Mouse (Mus musculus): ENCODE data around the gene Irf9. TPM values are rescaled to one million over a fixed set of nuclear protein-coding genes. Genes with fewer than 3 reads are reported as not detected.

Gene Irf9
- polyA plus RNA-seq, 1 experiment: 77.7 TPM

DNA sequence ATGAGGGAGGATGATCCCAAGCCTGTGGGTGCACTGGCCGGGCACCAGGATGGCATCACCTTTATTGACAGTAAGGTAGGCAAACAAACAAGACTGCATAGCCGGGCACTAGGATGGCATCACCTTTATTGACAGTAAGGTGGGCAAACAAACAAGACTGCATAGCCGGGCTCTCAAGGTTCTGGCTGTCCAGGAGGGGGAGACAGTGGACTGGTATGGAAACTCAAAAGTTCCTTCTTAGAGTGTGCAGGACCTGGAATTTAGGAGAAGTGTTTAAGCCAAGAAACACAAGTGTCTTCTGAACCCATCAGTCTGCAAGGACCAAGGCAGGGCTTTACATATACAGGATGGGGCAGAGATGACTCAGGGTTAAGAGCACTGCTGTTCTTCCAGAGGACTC lies 37.6 kb upstream of the Irf9 start:
- no peak overlapping the region for H3K4me3 ChIP-seq (ENCODE audit: insufficient read depth, low read length)

DNA sequence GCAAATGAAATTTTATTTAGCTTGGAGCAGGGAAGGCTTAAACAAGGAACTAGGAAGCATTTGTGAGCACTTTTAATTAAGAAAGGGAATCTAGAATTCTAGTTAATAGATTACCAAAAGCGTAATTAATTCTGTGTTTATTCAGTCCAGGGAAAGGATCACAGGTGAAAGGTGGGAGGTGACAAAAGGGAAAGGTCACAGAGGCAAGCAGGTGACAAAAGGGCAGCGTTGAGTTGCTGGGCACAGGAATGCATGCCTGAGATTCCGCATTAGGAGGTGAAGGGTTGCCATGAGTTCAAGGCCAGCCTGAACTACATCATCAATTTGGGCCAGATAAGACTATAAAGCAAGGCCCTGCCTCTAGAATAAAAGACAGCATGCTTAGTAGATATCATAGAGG lies 35.9 kb upstream of the Irf9 start:
- TF ChIP-seq CTCF (IDR thresholded peaks at IDR 0.05; ENCODE audit: low read depth, low read length): no peak
- no peak for TF ChIP-seq POLR2A (IDR thresholded peaks at IDR 0.05; ENCODE audit: borderline replicate concordance, low read depth, low read length)
- Histone ChIP-seq H3K27ac (ENCODE audit: insufficient read depth, low read depth, low read length) (no peak overlapping the region), H3K4me3 (ENCODE audit: insufficient read depth, low read length) (no peak overlapping the region), H3K4me1 (ENCODE audit: control insufficient read depth, insufficient read depth, low read length) (no peaks in the 10 kb centered on the region)

More for the DNA sequence above, 37.6 kb upstream of the Irf9 start:
- Histone ChIP-seq H3K4me1 (ENCODE audit: control insufficient read depth, insufficient read depth, low read length) (peaks cover 5% of the 10 kb centered on the region), H3K27ac (ENCODE audit: insufficient read depth, low read depth, low read length) (no peak overlapping the region)
- no peak for TF ChIP-seq POLR2A (IDR thresholded peaks at IDR 0.05; ENCODE audit: borderline replicate concordance, low read depth, low read length)
- TF ChIP-seq CTCF (IDR thresholded peaks at IDR 0.05; ENCODE audit: low read depth, low read length): no peak

GRCm38 (mm10) chr14:55570588-55570987 lies 32.8 kb upstream of the Irf9 start:
- H3K4me1 ChIP-seq (ENCODE audit: control insufficient read depth, insufficient read depth, low read length): peaks cover under 1% of the 10 kb centered on the region; the same call in 1 of the 2 replicates
- H3K27ac ChIP-seq (ENCODE audit: insufficient read depth, low read depth, low read length): no peak overlapping the region
- no peak for TF ChIP-seq CTCF (IDR thresholded peaks at IDR 0.05; ENCODE audit: low read depth, low read length)
- TF ChIP-seq POLR2A (IDR thresholded peaks at IDR 0.05; ENCODE audit: borderline replicate concordance, low read depth, low read length): no peak
- H3K4me3 ChIP-seq (ENCODE audit: insufficient read depth, low read length): no peak overlapping the region

DNA sequence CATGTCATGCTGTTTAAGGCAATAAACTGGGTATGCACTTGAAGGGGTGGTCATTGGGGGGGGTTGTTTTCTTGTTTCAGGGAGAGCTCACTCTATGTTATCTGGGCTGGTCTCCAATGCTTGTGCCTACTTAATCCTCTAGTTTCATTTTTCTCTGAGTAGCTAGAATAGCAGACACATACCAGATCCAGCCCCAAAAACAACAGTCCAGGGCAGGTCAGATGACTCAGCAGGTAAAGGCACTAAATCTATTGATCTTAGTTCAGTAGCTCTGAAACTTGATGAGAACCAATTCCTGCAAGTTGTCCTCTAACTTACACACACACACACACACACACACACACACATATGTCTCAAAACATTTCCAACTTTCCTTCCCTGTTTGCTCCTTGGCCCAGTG lies 31.6 kb upstream of the Irf9 start:
- H3K27ac ChIP-seq (ENCODE audit: insufficient read depth, low read depth, low read length): no peak overlapping the region
- peaks cover 5% of the 10 kb centered on the region for H3K4me1 ChIP-seq (ENCODE audit: control insufficient read depth, insufficient read depth, low read length)
- H3K4me3 ChIP-seq (ENCODE audit: insufficient read depth, low read length): no peak overlapping the region
- TF ChIP-seq CTCF (IDR thresholded peaks at IDR 0.05; ENCODE audit: low read depth, low read length): no peak
- no peak for TF ChIP-seq POLR2A (IDR thresholded peaks at IDR 0.05; ENCODE audit: borderline replicate concordance, low read depth, low read length)

GRCm38 (mm10) chr14:55575302-55575701 lies 28.1 kb upstream of the Irf9 start, which contains the start of gene Fitm1:
TSS of gene Fitm1 (plus strand) at chr14:55575617.
- no peak for TF ChIP-seq POLR2A (IDR thresholded peaks at IDR 0.05; ENCODE audit: borderline replicate concordance, low read depth, low read length)
- no peak for TF ChIP-seq CTCF (IDR thresholded peaks at IDR 0.05; ENCODE audit: low read depth, low read length)
- Histone ChIP-seq H3K4me3 (ENCODE audit: insufficient read depth, low read length) (no peak within 1 kb of the TSS), H3K27ac (ENCODE audit: insufficient read depth, low read depth, low read length) (no peak within 1 kb of the TSS), H3K4me1 (ENCODE audit: control insufficient read depth, insufficient read depth, low read length) (peaks cover 12% of the 10 kb centered on the region)

GRCm38 (mm10) chr14:55575711-55576110 lies 27.7 kb upstream of the Irf9 start:
- Histone ChIP-seq H3K27ac (ENCODE audit: insufficient read depth, low read depth, low read length) (no peak overlapping the region), H3K4me3 (ENCODE audit: insufficient read depth, low read length) (no peak overlapping the region), H3K4me1 (ENCODE audit: control insufficient read depth, insufficient read depth, low read length) (peaks cover 12% of the 10 kb centered on the region)
- TF ChIP-seq POLR2A (IDR thresholded peaks at IDR 0.05; ENCODE audit: borderline replicate concordance, low read depth, low read length) (no peak), CTCF (IDR thresholded peaks at IDR 0.05; ENCODE audit: low read depth, low read length) (no peak)

GRCm38 (mm10) chr14:55576376-55576775 lies 27.0 kb upstream of the Irf9 start:
- peaks cover 12% of the 10 kb centered on the region for H3K4me1 ChIP-seq (ENCODE audit: control insufficient read depth, insufficient read depth, low read length)
- H3K27ac ChIP-seq (ENCODE audit: insufficient read depth, low read depth, low read length): no peak overlapping the region

GRCm38 (mm10) chr14:55577871-55578667 lies 25.3 kb upstream of the Irf9 start, which contains the start of gene Psme1:
TSS of gene Psme1 (plus strand) at chr14:55578123.
- no peak for TF ChIP-seq CTCF (IDR thresholded peaks at IDR 0.05; ENCODE audit: low read depth, low read length)
- TF ChIP-seq POLR2A (IDR thresholded peaks at IDR 0.05; ENCODE audit: borderline replicate concordance, low read depth, low read length): no peak

More at GRCm38 (mm10) chr14:55576376-55576775, 27.0 kb upstream of the Irf9 start:
- no peak overlapping the region for H3K4me3 ChIP-seq (ENCODE audit: insufficient read depth, low read length)
- TF ChIP-seq POLR2A (IDR thresholded peaks at IDR 0.05; ENCODE audit: borderline replicate concordance, low read depth, low read length) (no peak), CTCF (IDR thresholded peaks at IDR 0.05; ENCODE audit: low read depth, low read length) (no peak)

DNA sequence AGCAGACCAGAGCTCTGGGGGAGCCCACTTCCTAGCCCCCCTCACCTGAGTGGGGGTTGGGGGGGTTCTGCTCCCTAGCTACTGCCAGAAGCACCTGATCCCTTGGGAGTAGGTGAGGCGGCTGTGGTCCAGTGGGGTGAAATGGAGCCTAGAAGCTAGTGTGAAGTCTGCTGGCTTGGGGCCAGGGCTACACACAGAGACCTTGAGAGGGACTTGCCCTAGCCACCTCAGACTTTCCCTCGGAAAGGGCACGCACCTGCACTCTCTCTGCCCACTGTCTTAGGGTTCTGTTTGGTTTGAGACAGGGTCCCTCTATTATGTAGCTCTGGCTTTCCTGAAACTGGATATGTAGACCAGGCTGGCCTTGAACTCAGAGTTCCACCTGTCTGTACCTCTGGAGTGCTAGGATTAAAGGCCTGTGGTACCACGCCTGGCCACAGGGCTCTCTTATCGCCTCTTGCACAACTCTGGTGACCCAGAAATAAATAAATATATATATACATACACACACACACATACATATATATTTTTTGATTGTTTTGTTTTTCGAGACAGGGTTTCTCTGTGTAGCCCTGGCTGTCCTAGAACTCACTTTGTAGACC lies 24.6 kb upstream of the Irf9 start:
- TF ChIP-seq CTCF (IDR thresholded peaks at IDR 0.05; ENCODE audit: low read depth, low read length) (no peak), POLR2A (IDR thresholded peaks at IDR 0.05; ENCODE audit: borderline replicate concordance, low read depth, low read length) (no peak)

More at GRCm38 (mm10) chr14:55577871-55578667, 25.3 kb upstream of the Irf9 start, which contains the start of gene Psme1:
- peaks cover 12% of the 10 kb centered on the region for H3K4me1 ChIP-seq (ENCODE audit: control insufficient read depth, insufficient read depth, low read length)
- H3K27ac ChIP-seq (ENCODE audit: insufficient read depth, low read depth, low read length): peak within 1 kb of the TSS; percentile 70
- H3K4me3 ChIP-seq (ENCODE audit: insufficient read depth, low read length): peak within 1 kb of the TSS; percentile 98

More for the DNA sequence above, 24.6 kb upstream of the Irf9 start:
- Histone ChIP-seq H3K4me1 (ENCODE audit: control insufficient read depth, insufficient read depth, low read length) (peaks cover 12% of the 10 kb centered on the region), H3K27ac (ENCODE audit: insufficient read depth, low read depth, low read length) (peak overlapping the region; percentile 70), H3K4me3 (ENCODE audit: insufficient read depth, low read length) (peak overlapping the region; percentile 98)

Measured in bone marrow macrophage, adult 2 months (primary cell).